ENCODE assay signal across 8 mouse cellular contexts in the genomic region with DNA sequence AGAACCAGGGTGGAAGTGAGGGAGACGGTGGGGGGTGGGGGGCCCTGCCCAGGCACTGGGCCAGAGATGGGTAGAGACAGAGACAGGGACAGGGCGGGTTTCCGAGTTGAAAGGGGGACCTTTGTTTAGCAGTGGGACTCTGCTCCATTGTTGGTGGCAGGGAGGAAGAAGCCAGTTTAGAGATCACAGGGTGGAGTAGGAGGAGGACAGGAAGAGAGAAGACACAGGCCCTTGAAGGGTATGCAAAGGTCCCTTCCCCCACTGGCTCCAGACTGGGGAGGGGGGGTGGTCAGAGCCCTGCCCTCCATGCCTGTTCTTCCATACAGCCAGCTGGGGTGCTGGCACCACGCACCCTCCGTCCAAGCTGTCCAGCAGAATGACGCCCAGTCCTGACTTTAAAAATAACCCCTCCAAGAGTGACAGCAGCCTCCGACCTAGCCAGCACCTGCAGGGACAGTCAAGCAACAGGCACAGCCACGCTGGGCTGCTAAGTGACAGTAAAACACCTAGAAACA. TPM values are rescaled to one million over a fixed set of nuclear protein-coding genes. Genes with fewer than 3 reads are reported as not detected.
A peak's percentile ranks its signal among the peaks of the same experiment; 100 is the strongest.
DNase-seq lines count a peak whose midpoint lies in the region; ATAC-seq lines count a peak whose summit lies in the region.

No protein-coding gene starts in this region.

- WGBS in embryonic facial prominence, embryonic 10.5 days = 39% methylated on average over 8 of the region's 8 CpGs
- 52% methylated on average over 8 of the region's 8 CpGs for WGBS in limb, embryonic 13.5 days
- WGBS in stomach, embryonic 16.5 days = 42% methylated on average over 8 of the region's 8 CpGs

- H3K4me3 ChIP-seq in embryonic facial prominence, embryonic 10.5 days = no peak overlapping the region
- no peak overlapping the region for H3K4me3 ChIP-seq in limb, embryonic 13.5 days
- no peak overlapping the region for H3K4me3 ChIP-seq in stomach, embryonic 16.5 days (replicated peaks; ENCODE audit: low read length)

- peak; percentile 68 for DNase-seq in adrenal gland, adult 2 months
- DNase-seq in adrenal gland, postnatal 25 days = no peak
- no peak for DNase-seq in embryonic facial prominence, embryonic 10.5 days (ENCODE audit: low spot score)
- DNase-seq in heart, postnatal 36 days = peak; percentile 56 to 73
- DNase-seq in embryo, embryonic 11 days = no peak
- DNase-seq in left cerebral cortex, postnatal 14 days (ENCODE audit: low spot score in 2 of 2) = no peak

- no peak overlapping the region for H3K9ac ChIP-seq in limb, embryonic 13.5 days
- peak overlapping the region; percentile 51 for H3K9ac ChIP-seq in stomach, embryonic 16.5 days (ENCODE audit: low read length)

- peak overlapping the region; percentile 16 for H3K27ac ChIP-seq in embryonic facial prominence, embryonic 10.5 days (replicated peaks)
- H3K27ac ChIP-seq in limb, embryonic 13.5 days = peak overlapping the region; percentile 22; the same call in 1 of the 2 replicates
- peak overlapping the region; percentile 82 for H3K27ac ChIP-seq in stomach, embryonic 16.5 days (ENCODE audit: low read length)

- peaks cover 6% of the 10 kb centered on the region for H3K27me3 ChIP-seq in embryonic facial prominence, embryonic 10.5 days (replicated peaks; ENCODE audit: low read depth, poor library complexity, severe bottlenecking)
- H3K27me3 ChIP-seq in limb, embryonic 13.5 days = no peaks in the 10 kb centered on the region
- H3K27me3 ChIP-seq in stomach, embryonic 16.5 days (ENCODE audit: control insufficient read depth, insufficient read depth, low read length) = no peaks in the 10 kb centered on the region

- peaks cover 62% of the 10 kb centered on the region for H3K4me1 ChIP-seq in embryonic facial prominence, embryonic 10.5 days
- H3K4me1 ChIP-seq in limb, embryonic 13.5 days = peaks cover 32% of the 10 kb centered on the region
- H3K4me1 ChIP-seq in stomach, embryonic 16.5 days (ENCODE audit: control insufficient read depth, insufficient read depth, low read length) = peaks cover 88% of the 10 kb centered on the region

- intact Hi-C loops in heart, postnatal 36 days (cut with DNase I) = loop anchor here (2.0 to 10.0 kb wide), 3 partner anchors 13 to 575 kb away; no protein-coding TSS in a partner anchor
- intact Hi-C loops in left cerebral cortex, postnatal 14 days (cut with DNase I) = no loop called here

- ATAC-seq in limb, embryonic 13.5 days (ENCODE audit: low FRiP score, low read depth) = no peak
- ATAC-seq in stomach, embryonic 16.5 days (ENCODE audit: insufficient read depth, low FRiP score) = no peak

- H3K36me3 ChIP-seq in embryonic facial prominence, embryonic 10.5 days (replicated peaks) = peaks cover 17% of the 10 kb centered on the region
- peaks cover 11% of the 10 kb centered on the region for H3K36me3 ChIP-seq in limb, embryonic 13.5 days
- H3K36me3 ChIP-seq in stomach, embryonic 16.5 days (ENCODE audit: control insufficient read depth, insufficient read depth, low read length) = peaks cover 10% of the 10 kb centered on the region; the same call in 1 of the 2 replicates

- H3K4me2 ChIP-seq in limb, embryonic 13.5 days (replicated peaks) = no peak overlapping the region
- H3K4me2 ChIP-seq in stomach, embryonic 16.5 days (ENCODE audit: low read depth, low read length) = peak overlapping the region; percentile 32

- no peaks in the 10 kb centered on the region for H3K9me3 ChIP-seq in embryonic facial prominence, embryonic 10.5 days
- H3K9me3 ChIP-seq in limb, embryonic 13.5 days = no peaks in the 10 kb centered on the region
- no peaks in the 10 kb centered on the region for H3K9me3 ChIP-seq in stomach, embryonic 16.5 days (replicated peaks; ENCODE audit: control insufficient read depth, low read length)

RNA-seq across cellular contexts. Expression of gene Jup, which starts 7.6 kb away (rescaled TPM):
- total RNA-seq in adrenal gland, adult 2 months (2021) = 10 to 100 TPM; 67.0 to 94.3 TPM
- 275 and 284 TPM in 2 replicates for polyA plus RNA-seq in adrenal gland, adult 2 months (2012; rRNA removed)
- 59.5 and 81.5 TPM in 2 replicates for total RNA-seq in adrenal gland, postnatal 25 days (2021)
- 45.8 and 52.6 TPM in 2 replicates for polyA plus RNA-seq in embryonic facial prominence, embryonic 10.5 days (2016; fragmentation: Nextera tagmentation; extraction: Ambion mirVana)
- total RNA-seq in heart, postnatal 36 days (2021) = 100 to 1,000 TPM; 252 to 272 TPM
- 62.7 and 73.6 TPM in 2 replicates for polyA plus RNA-seq in limb, embryonic 13.5 days (2015; fragmentation: Nextera tagmentation; extraction: Ambion mirVana)
- polyA plus RNA-seq in stomach, embryonic 16.5 days (2015; fragmentation: Nextera tagmentation; extraction: Ambion mirVana) = 247 and 328 TPM in 2 replicates
- 10 to 100 TPM; 38.1 to 49.8 TPM for total RNA-seq in left cerebral cortex, postnatal 14 days (2021)

RNA-seq across cellular contexts. Expression of gene P3h4, which starts 24.6 kb away (rescaled TPM):
- total RNA-seq in adrenal gland, adult 2 months (2021) = 10 to 100 TPM; 20.3 to 40.8 TPM
- 76.3 and 107 TPM in 2 replicates for polyA plus RNA-seq in adrenal gland, adult 2 months (2012; rRNA removed)
- total RNA-seq in adrenal gland, postnatal 25 days (2021) = 25.7 and 29.4 TPM in 2 replicates
- 34.1 and 34.9 TPM in 2 replicates for polyA plus RNA-seq in embryonic facial prominence, embryonic 10.5 days (2016; fragmentation: Nextera tagmentation; extraction: Ambion mirVana)
- 10 to 100 TPM; 16.3 to 18.2 TPM for total RNA-seq in heart, postnatal 36 days (2021)
- 77.1 and 81.9 TPM in 2 replicates for polyA plus RNA-seq in limb, embryonic 13.5 days (2015; fragmentation: Nextera tagmentation; extraction: Ambion mirVana)
- 56.7 and 62.1 TPM in 2 replicates for polyA plus RNA-seq in stomach, embryonic 16.5 days (2015; fragmentation: Nextera tagmentation; extraction: Ambion mirVana)
- 1 to 10 TPM; 5.7 to 5.8 TPM for total RNA-seq in left cerebral cortex, postnatal 14 days (2021)

RNA-seq across cellular contexts. Expression of gene Fkbp10, which starts 25.5 kb away (rescaled TPM):
- total RNA-seq in adrenal gland, adult 2 months (2021) = 10 to 100 TPM; 12.5 to 25.8 TPM
- polyA plus RNA-seq in adrenal gland, adult 2 months (2012; rRNA removed) = 42.1 and 57.5 TPM in 2 replicates
- total RNA-seq in adrenal gland, postnatal 25 days (2021) = 23.8 and 24.7 TPM in 2 replicates
- 61.4 and 67.0 TPM in 2 replicates for polyA plus RNA-seq in embryonic facial prominence, embryonic 10.5 days (2016; fragmentation: Nextera tagmentation; extraction: Ambion mirVana)
- 10 to 100 TPM; 12.9 to 13.4 TPM for total RNA-seq in heart, postnatal 36 days (2021)
- polyA plus RNA-seq in limb, embryonic 13.5 days (2015; fragmentation: Nextera tagmentation; extraction: Ambion mirVana) = 169 and 170 TPM in 2 replicates
- polyA plus RNA-seq in stomach, embryonic 16.5 days (2015; fragmentation: Nextera tagmentation; extraction: Ambion mirVana) = 114 and 119 TPM in 2 replicates
- 10 to 100 TPM; 10.0 to 12.2 TPM for total RNA-seq in left cerebral cortex, postnatal 14 days (2021)

RNA-seq across cellular contexts. Expression of gene Hap1, which starts 34.1 kb away (rescaled TPM):
- 10 to 100 TPM; 34.6 to 62.1 TPM for total RNA-seq in adrenal gland, adult 2 months (2021)
- 28.5 and 32.8 TPM in 2 replicates for polyA plus RNA-seq in adrenal gland, adult 2 months (2012; rRNA removed)
- 46.0 and 68.7 TPM in 2 replicates for total RNA-seq in adrenal gland, postnatal 25 days (2021)
- polyA plus RNA-seq in embryonic facial prominence, embryonic 10.5 days (2016; fragmentation: Nextera tagmentation; extraction: Ambion mirVana) = 14.0 and 14.2 TPM in 2 replicates
- total RNA-seq in heart, postnatal 36 days (2021) = 1 to 10 TPM; 1.6 to 1.8 TPM
- polyA plus RNA-seq in limb, embryonic 13.5 days (2015; fragmentation: Nextera tagmentation; extraction: Ambion mirVana) = 2.8 and 3.2 TPM in 2 replicates
- polyA plus RNA-seq in stomach, embryonic 16.5 days (2015; fragmentation: Nextera tagmentation; extraction: Ambion mirVana) = 13.2 and 13.5 TPM in 2 replicates
- 100 to 1,000 TPM in 1 of 2 experiments, 10 to 100 TPM in 1; 94.6 to 151 TPM for total RNA-seq in left cerebral cortex, postnatal 14 days (2021)

RNA-seq across cellular contexts. Expression of gene Nt5c3b, which starts 51.6 kb away (rescaled TPM):
- total RNA-seq in adrenal gland, adult 2 months (2021) = 10 to 100 TPM; 54.3 to 58.7 TPM
- 43.0 and 46.0 TPM in 2 replicates for polyA plus RNA-seq in adrenal gland, adult 2 months (2012; rRNA removed)
- 60.3 and 63.2 TPM in 2 replicates for total RNA-seq in adrenal gland, postnatal 25 days (2021)
- polyA plus RNA-seq in embryonic facial prominence, embryonic 10.5 days (2016; fragmentation: Nextera tagmentation; extraction: Ambion mirVana) = 150 and 156 TPM in 2 replicates
- 10 to 100 TPM; 29.7 to 29.8 TPM for total RNA-seq in heart, postnatal 36 days (2021)
- polyA plus RNA-seq in limb, embryonic 13.5 days (2015; fragmentation: Nextera tagmentation; extraction: Ambion mirVana) = 176 and 181 TPM in 2 replicates
- 99.1 and 109 TPM in 2 replicates for polyA plus RNA-seq in stomach, embryonic 16.5 days (2015; fragmentation: Nextera tagmentation; extraction: Ambion mirVana)
- 10 to 100 TPM; 62.9 to 63.1 TPM for total RNA-seq in left cerebral cortex, postnatal 14 days (2021)

Comparison
In these comparisons a context has a peak if more than half of its experiments do, and no peak if none do; other contexts are left out.
1. DNase-seq: peak in adrenal gland, adult 2 months (single experiment) and heart, postnatal 36 days (2 of 2); none in adrenal gland, postnatal 25 days (single experiment), embryonic facial prominence, embryonic 10.5 days (single experiment), embryo, embryonic 11 days (single experiment) and left cerebral cortex, postnatal 14 days (0 of 2).
2. H3K27ac ChIP-seq: peak in every context shown above with its lines; median percentile 82 in stomach, embryonic 16.5 days; 22 in limb, embryonic 13.5 days; 16 in embryonic facial prominence, embryonic 10.5 days.